Mouse (Mus musculus) kidney, adult 18-20 months (tissue): ENCODE results near the gene Plcb1.
A peak's percentile ranks its signal among the peaks of the same experiment; 100 is the strongest.

Source experiments
- DNase-seq: peaks from one replicate; pipeline ENCODE4 v3.0.0; 2021

The Plcb1 gene

DNA sequence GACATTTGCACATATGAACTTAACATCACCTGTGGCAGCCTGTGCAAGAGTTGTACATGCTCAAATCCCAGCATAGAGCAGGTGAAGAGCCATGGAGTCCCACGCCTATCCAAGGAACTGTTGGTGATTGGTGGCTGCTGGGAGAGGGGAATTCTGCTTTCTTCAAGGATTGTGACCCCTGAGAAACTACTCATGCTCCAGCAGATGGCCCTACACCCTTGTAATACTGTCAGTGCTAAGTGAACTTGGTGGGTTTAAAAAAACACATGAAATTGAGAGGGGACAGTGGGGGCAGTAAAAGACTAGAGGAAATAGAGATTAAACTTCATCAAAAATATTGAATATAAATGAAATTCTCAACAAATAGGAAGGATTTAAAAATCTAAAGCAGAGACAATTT lies 53.0 kb downstream of the Plcb1 start:
- DNase-seq, result no peak

GRCm38 (mm10) chr2:134842883-134843282 lies 57.0 kb downstream of the Plcb1 start:
- no peak for DNase-seq

DNA sequence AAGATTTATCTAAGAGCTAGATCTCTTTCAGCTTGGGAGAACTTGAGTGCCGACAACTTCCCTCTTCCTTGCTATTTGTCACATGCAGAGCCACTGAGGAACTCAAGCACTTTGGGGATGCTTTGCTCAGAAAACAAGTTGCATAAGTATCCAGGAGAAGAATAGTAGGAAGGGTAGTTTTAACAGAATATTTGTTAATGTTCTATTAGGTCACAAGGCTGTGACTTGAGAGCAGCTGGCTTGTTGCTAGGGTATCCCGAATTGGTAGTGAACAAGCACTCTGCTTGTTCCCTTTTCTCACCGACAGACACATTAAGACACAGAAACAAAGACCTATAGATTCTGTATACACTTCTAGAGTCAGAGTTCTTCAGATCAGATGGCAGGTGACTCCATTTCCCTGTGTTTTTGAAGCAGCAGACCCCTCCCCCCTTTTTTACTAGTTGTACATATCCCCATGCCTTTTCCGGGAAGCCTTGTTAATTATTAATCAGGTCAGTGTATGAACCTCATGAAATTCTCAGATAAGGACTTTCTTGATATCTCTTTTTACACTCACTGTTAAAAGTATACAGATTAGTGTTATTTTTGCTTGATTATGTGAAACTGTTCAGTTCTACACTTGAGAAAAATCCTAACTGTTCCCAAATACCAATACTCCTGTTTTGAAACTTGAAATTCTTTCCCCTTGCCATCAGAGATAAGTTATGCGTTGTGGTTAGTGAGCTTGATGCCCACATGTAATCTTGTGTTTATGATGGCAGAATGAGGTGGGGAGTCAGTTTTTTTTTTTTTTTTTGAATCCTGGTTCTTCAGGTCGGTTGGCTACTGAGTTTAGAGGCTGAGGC lies 58.7 kb downstream of the Plcb1 start:
- no peak for DNase-seq

GRCm38 (mm10) chr2:134845239-134845738 lies 59.4 kb downstream of the Plcb1 start:
- DNase-seq, result peak; percentile 39

DNA sequence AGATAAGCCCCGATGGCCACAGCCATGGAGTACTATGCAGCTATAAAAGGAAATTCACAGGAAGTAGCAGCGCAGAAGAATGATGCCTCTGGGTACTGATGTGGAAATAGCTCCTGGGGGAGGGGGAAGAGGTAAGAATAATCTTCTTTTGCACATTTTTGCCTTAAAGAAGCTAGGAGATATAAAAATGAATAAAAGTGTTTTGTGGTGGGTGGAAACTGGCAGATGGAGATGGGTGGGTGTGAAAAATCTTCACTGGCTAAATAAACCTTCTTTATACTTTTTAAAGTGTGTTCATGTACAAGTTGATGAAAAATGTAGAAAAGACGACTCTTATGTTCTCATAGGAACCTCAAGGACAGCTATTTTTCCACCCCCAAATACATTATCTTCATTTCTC lies 60.7 kb downstream of the Plcb1 start:
- DNase-seq, result no peak

DNA sequence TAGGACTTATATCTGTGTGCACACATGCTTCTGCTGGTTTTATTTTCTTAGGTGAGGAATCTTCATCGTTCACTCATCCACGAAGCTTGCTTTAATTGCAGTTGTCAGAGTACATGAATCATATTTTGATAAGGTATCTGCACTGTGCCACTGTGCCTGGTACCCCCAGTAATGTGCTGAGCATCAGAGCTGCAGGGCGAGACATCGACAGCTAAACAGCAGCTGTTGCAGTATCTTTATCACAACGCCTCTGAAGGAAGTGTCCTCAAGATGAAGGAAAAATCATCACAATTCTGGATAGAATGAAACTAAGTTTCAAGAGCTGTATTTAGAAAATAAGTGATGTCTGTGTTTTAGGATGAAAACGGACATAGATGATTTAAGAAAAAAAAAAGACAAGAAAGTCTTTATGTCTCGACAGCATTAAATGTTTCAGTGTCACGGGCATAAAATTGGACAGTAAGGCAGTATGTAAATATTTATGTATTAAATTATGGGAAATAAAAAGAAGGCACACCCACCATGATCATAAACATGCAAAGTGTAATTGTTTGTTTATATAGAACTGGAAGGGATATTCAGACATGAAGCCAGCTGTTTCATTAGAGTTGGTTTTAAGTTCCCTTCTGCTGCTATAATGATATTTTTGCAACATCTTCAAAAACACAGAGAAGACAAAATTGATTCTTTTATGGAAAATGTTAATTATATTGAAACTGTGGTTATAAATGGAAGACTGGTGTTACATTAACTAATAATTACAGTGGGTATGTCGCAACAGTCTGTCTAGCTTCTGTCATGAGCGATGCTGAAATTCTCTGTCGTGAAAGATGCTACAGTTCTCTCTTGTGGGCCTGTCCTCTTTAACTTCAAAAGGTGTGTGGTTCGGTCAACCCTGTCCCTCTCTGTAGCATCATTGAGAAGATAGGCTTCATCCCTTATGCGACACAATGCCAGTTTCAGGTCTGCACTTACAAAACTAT lies 65.6 kb downstream of the Plcb1 start:
- DNase-seq, result no peak

DNA sequence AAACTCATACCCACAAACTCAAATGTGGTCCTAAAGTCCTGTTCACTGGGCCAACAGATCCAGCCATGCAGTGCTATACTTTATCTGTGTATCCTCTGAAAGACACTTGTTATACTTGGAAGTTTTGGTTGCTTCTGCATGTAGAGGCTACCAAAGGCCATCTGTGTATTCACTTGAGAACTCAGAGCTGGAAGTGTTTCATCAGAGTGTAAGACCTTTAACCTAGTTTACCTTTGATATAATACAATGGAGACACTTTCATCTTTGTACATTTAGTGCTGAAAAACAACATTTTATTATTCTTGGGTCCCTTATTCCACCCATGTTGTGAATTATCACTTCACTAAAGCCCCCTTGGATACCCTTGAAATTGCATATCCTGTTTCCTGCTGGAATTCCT lies 70.4 kb downstream of the Plcb1 start:
- no peak for DNase-seq

DNA sequence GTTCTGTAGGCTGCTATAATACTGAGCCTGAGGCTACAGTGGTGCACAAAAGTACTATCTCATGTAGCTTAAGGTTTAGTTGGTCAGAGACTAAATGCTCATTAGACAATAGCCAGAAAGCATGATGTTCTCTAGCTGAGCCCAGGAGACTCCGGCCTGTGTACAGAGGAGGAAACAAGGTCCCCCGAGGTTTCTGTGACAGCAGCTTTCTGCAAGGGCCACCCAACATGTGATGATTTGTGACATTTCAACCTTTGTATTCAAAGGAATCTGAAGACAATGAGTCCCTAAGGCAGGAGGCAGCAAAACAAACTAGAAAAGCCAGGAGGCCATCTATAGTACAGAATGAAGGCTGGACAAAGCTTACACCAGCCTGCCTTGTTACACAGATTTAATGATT lies 70.8 kb downstream of the Plcb1 start:
- DNase-seq, result no peak

DNA sequence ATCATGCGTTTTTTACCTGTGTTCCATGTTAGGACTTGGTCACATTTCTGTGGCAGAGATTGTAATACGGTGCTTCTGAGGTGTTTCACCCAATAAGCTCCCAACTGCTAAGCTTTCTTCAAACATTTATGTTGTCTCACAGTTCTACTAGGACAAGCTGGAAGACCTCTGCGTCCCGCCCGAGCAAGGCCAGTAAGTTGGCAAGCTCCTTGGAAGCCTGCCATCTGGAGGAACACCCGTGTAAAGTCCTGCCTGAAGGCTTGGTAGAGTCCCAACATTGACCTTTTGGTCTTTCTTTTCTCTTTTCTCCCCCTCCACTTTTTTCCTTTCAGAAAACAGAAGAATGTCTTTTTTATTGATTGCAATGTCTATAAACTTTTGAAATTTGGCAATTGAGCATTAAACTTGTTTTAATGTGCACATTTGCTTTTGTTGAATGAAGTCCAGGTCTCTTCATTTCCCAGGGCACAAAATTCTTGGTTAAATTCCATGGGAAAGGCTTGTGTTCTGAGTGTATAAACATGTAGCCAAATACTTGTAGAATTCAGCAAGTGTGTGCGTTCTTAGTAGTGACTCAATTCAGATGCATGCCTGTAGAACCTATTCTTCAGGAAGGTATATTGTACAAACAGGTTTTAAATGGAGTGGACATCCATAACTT lies 79.2 kb downstream of the Plcb1 start:
- DNase-seq, result peak; percentile 82

GRCm38 (mm10) chr2:134867381-134867780 lies 81.5 kb downstream of the Plcb1 start:
- no peak for DNase-seq

- DNase-seq, result no peak
Observed at GRCm38 (mm10) chr2:134871692-134872489, 86.0 kb downstream of the Plcb1 start.

- no peak for DNase-seq
Observed at GRCm38 (mm10) chr2:134872490-134872781, 86.6 kb downstream of the Plcb1 start.

DNA sequence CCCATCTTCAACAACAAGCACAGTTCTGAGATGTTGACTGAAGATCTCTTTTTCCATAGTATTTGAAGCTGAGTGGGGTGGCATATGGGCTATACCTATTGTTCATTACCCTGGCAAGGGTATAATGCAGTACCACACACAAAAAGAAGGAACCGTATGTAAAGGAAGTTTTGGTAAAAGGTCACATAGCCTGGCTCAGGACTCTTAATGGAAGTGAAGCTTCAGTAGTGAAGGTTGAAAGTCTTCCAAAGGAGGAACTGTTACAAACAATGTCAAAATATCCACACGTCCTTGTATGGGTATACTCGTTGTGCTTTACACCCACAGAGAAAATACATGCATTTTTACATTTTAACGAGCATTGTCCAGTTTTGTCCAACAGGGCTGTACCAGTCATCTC lies 91.3 kb downstream of the Plcb1 start:
- DNase-seq, result no peak

- no peak for DNase-seq
Observed at GRCm38 (mm10) chr2:134891207-134891606, 105.3 kb downstream of the Plcb1 start.

- no peak for DNase-seq
Observed at GRCm38 (mm10) chr2:134894776-134895175, 108.9 kb downstream of the Plcb1 start.

GRCm38 (mm10) chr2:134896196-134896595 lies 110.3 kb downstream of the Plcb1 start:
- no peak for DNase-seq

- no peak for DNase-seq
Observed at GRCm38 (mm10) chr2:134897083-134897482, 111.2 kb downstream of the Plcb1 start.

- no peak for DNase-seq
Observed at GRCm38 (mm10) chr2:134901521-134901920, 115.7 kb downstream of the Plcb1 start.

- DNase-seq, result no peak
Observed at GRCm38 (mm10) chr2:134910882-134911281, 125.0 kb downstream of the Plcb1 start.

- DNase-seq, result no peak
Observed at GRCm38 (mm10) chr2:134911360-134911759, 125.5 kb downstream of the Plcb1 start.

DNA sequence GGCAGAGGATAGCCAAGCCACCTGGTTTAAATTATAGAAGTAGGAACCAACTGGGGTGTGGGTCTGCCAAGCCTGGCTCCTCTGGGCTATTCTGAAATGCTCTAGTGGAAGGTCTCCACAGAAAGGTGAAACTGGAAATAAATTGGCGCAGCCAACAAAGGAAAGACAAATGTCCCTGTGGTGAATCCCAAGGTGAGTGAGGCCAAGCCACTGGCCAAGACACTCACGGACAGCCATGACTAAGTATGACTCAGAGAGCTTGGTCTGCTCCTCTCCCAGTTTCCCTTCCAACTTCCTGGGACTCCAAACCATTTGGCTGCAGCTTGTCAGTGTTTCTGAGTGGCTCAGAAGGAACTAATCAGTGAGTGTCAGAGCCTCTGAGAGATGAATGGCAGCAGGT lies 126.7 kb downstream of the Plcb1 start:
- no peak for DNase-seq

- DNase-seq, result peak; percentile 25
Observed at GRCm38 (mm10) chr2:134913542-134913941, 127.7 kb downstream of the Plcb1 start.
